Mouse (Mus musculus): ENCODE data around the gene Lyz1.
"Not testable (repeated sequence)": the region's sequence is repeated elsewhere in the genome, so short reads cannot be mapped to it uniquely, and the experiment has no call there.

Gene Lyz1

GRCm38 (mm10) chr10:117292671-117293070 lies at the start of gene Lyz1:
Lyz1 (minus strand) TSS chr10:117292868.
- DNase-seq: peak; percentile 41

- DNase-seq: no peak
Observed at GRCm38 (mm10) chr10:117342406-117342805, 49.7 kb upstream of the Lyz1 start.

- DNase-seq: no peak
Observed at GRCm38 (mm10) chr10:117341029-117341428, 48.4 kb upstream of the Lyz1 start.

GRCm38 (mm10) chr10:117339241-117339640 lies 46.6 kb upstream of the Lyz1 start:
- no peak for DNase-seq

- DNase-seq: no peak
Observed at GRCm38 (mm10) chr10:117337946-117338345, 45.3 kb upstream of the Lyz1 start.

- DNase-seq: no peak
Observed at GRCm38 (mm10) chr10:117335649-117336048, 43.0 kb upstream of the Lyz1 start.

GRCm38 (mm10) chr10:117330521-117330920 lies 37.9 kb upstream of the Lyz1 start:
- DNase-seq: peak; percentile 48

- DNase-seq: no peak
Observed at GRCm38 (mm10) chr10:117323782-117324181, 31.1 kb upstream of the Lyz1 start.

GRCm38 (mm10) chr10:117322630-117323029 lies 30.0 kb upstream of the Lyz1 start:
- DNase-seq: no peak

GRCm38 (mm10) chr10:117320571-117320981 lies 27.9 kb upstream of the Lyz1 start:
- DNase-seq: no peak

- no peak for DNase-seq
Observed at GRCm38 (mm10) chr10:117316391-117316790, 23.7 kb upstream of the Lyz1 start.

GRCm38 (mm10) chr10:117313133-117313532 lies 20.5 kb upstream of the Lyz1 start:
- no peak for DNase-seq

GRCm38 (mm10) chr10:117312168-117312567 lies 19.5 kb upstream of the Lyz1 start:
- DNase-seq: no peak

- DNase-seq: no peak
Observed at GRCm38 (mm10) chr10:117304371-117304770, 11.7 kb upstream of the Lyz1 start.

GRCm38 (mm10) chr10:117301688-117302087 lies 9.0 kb upstream of the Lyz1 start:
- DNase-seq: no peak

- no peak for DNase-seq
Observed at GRCm38 (mm10) chr10:117299901-117300520, 7.3 kb upstream of the Lyz1 start.

- DNase-seq: no peak
Observed at GRCm38 (mm10) chr10:117299106-117299505, 6.4 kb upstream of the Lyz1 start.

- DNase-seq: no peak
Observed at GRCm38 (mm10) chr10:117298336-117298735, 5.7 kb upstream of the Lyz1 start.

- not testable (repeated sequence) for DNase-seq
Observed at GRCm38 (mm10) chr10:117290936-117291335, 1.7 kb downstream of the Lyz1 start.

GRCm38 (mm10) chr10:117290046-117290870 lies 2.4 kb downstream of the Lyz1 start:
- DNase-seq: no peak

- not testable (repeated sequence) for DNase-seq
Observed at GRCm38 (mm10) chr10:117289034-117289505, 3.6 kb downstream of the Lyz1 start.

GRCm38 (mm10) chr10:117288197-117289033 lies 4.3 kb downstream of the Lyz1 start:
- no peak for DNase-seq

GRCm38 (mm10) chr10:117287226-117287850 lies 5.3 kb downstream of the Lyz1 start:
- DNase-seq: no peak
